Mouse (Mus musculus) effector memory CD4-positive, alpha-beta T cell, adult 5 months (primary cell): ENCODE data around the gene Hoxb2. TPM values are rescaled to one million over a fixed set of nuclear protein-coding genes. Genes with fewer than 3 reads are reported as not detected.

Experiments used
- polyA plus RNA-seq: library from polyadenylated mRNA; unstranded; fragments of 100-300 nt; shearing (Covaris generic); gene quantifications from one replicate; pipeline ENCODE4 v1.2.1, GENCODE M21; 2017

Hoxb2 gene
- not detected for polyA plus RNA-seq

DNA sequence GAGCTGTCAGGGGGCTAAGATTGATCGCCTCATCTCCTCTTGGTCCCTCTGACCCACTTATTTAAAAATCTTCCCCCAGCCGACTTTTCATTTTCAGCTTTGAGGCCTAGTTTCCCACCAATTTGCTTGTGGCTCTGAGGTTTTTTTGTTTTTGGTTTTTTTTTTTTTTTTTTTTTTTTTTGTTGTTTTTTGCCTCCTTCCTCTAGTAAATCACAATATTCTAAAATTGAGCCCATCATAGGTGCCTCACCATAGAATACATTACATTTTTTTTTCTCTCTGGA lies at the start of gene Hoxb2:
Hoxb2 (plus strand) TSS at position 185 of the 284 bp plus-strand sequence.

DNA sequence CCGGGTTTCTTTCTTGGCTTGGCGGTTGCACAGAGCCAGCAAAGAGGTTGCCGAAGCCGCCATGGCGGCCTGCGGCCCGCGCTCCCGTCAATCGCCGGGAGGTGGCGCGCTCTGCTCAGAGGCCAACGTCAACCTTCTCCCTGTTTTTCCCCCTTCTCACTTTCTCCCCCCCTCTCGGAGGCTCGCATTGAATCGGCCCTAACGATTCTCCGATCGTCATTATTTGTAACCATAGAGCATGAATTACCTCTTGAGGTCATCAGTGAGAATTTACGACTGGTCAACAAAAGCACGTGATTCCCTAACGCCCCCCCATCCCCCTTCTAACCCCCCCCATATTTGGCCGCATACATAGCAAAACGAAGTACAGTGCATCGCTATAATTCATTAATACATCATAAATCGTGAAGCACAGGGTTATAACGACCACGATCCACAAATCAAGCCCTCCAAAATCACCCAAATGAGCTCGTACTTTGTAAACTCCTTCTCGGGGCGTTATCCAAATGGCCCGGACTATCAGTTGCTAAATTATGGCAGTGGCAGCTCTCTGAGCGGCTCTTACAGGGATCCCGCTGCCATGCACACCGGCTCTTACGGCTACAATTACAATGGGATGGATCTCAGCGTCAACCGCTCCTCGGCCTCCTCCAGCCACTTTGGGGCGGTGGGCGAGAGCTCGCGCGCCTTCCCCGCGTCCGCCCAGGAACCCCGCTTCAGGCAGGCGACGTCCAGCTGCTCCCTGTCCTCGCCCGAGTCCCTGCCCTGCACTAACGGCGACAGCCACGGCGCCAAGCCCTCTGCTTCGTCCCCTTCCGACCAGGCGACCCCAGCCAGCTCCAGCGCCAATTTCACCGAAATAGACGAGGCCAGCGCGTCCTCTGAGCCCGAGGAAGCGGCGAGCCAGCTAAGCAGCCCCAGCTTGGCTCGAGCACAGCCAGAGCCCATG lies 46.9 kb upstream of the Hoxb2 start, which contains the start of gene Hoxb5:
Hoxb5 (plus strand) TSS at position 186 of the 949 bp plus-strand sequence.

GRCm38 (mm10) chr11:96317608-96318367 lies 32.5 kb upstream of the Hoxb2 start, which contains the start of gene Hoxb4:
Hoxb4 (plus strand) TSS chr11:96318267.

GRCm38 (mm10) chr11:96323154-96323553 lies 27.2 kb upstream of the Hoxb2 start, which contains the start of gene Hoxb3:
Hoxb3 (plus strand) TSS chr11:96323326.

GRCm38 (mm10) chr11:96365441-96366091 lies 15.2 kb downstream of the Hoxb2 start, which contains the start of gene Hoxb1:
Hoxb1 (plus strand) TSS chr11:96365752.

Other genes starting within 250 kb of the Hoxb2 start
- gene Calcoco2, start 238.6 kb upstream of the Hoxb2 start, polyA plus RNA-seq, result not detected
- not detected for gene Ttll6, start 216.7 kb upstream of the Hoxb2 start, polyA plus RNA-seq
- not detected for gene Hoxb13, start 156.2 kb upstream of the Hoxb2 start, polyA plus RNA-seq
- not detected for gene Hoxb9, start 79.1 kb upstream of the Hoxb2 start, polyA plus RNA-seq
- not detected for gene Hoxb8, start 68.6 kb upstream of the Hoxb2 start, polyA plus RNA-seq
- gene Hoxb7, start 63.9 kb upstream of the Hoxb2 start, polyA plus RNA-seq, result not detected
- not detected for gene Hoxb6, start 58.0 kb upstream of the Hoxb2 start, polyA plus RNA-seq
- gene Hoxb5, start 47.2 kb upstream of the Hoxb2 start, polyA plus RNA-seq, result 0.17 TPM
- gene Hoxb4, start 32.3 kb upstream of the Hoxb2 start, polyA plus RNA-seq, result 0.15 TPM
- not detected for gene Hoxb3, start 27.2 kb upstream of the Hoxb2 start, polyA plus RNA-seq
- not detected for gene Hoxb1, start 15.2 kb downstream of the Hoxb2 start, polyA plus RNA-seq
- gene Skap1, start 114.1 kb downstream of the Hoxb2 start, polyA plus RNA-seq, result 639 TPM